In the genomic region with DNA sequence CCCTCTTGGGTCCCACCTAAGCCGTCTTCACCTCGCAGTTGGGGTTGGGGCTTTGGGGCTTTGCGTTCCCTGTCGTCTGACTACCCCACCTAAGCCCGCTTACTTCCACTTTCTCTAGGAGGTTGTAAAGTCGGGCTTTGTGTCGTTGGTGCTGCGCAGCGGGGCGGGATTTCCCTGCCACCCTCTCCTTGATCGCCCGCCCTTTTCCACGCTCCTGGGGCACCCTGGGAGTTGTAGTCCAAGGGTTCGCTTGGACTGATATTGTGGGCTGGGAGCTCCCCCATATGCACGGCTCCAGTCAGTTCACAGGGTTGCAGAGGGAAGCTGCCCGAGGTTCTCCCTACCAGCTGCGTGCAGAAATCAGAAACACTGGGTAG, we compare ENCODE assay signal across 8 mouse cellular contexts.
A peak's percentile ranks its signal among the peaks of the same experiment; 100 is the strongest.
DNase-seq lines count a peak whose midpoint lies in the region; ATAC-seq and TF ChIP-seq lines count a peak whose summit lies in the region.

No protein-coding gene starts in this region.

- TF ChIP-seq CTCF in lung, embryonic 14.5 days (IDR thresholded peaks at IDR 0.05; ENCODE audit: low read depth) = peak; percentile 35

- peak; percentile 96 for ATAC-seq in frontal cortex, adult (ENCODE audit: low TSS enrichment)
- peak; percentile 98 for ATAC-seq in hematopoietic stem cell, adult 5-6 weeks (replicated peaks in 1 of 2; ENCODE audit: insufficient read depth in 1 of 2, low FRiP score in 2 of 2, low TSS enrichment in 1 of 2, low read depth in 1 of 2, poor library complexity in 2 of 2, severe bottlenecking in 2 of 2)
- peak; percentile 96 for ATAC-seq in lung, embryonic 14.5 days (ENCODE audit: insufficient read depth)

- peak overlapping the region; percentile 46 for H3K4me2 ChIP-seq in lung, embryonic 14.5 days

- peak; percentile 89 for DNase-seq in R1 (ENCODE audit: low read depth, low spot score)
- peak; percentile 89 for DNase-seq in cerebellum, adult 9-11 months
- DNase-seq in layer of hippocampus, adult 8-10 months (ENCODE audit: low spot score in 2 of 2) = peak; percentile 78 to 86
- DNase-seq in lung, embryonic 14.5 days = peak; percentile 91
- DNase-seq in ovary, postnatal 36 days (ENCODE audit: low spot score) = peak; percentile 84
- DNase-seq in thymus, postnatal 25 days = peak; percentile 86

- WGBS in lung, embryonic 14.5 days = 12% methylated on average over 17 of the region's 17 CpGs

- H3K4me3 ChIP-seq in lung, embryonic 14.5 days (ENCODE audit: low read depth, low read length) = peak overlapping the region; percentile 56

- no peaks in the 10 kb centered on the region for H3K9me3 ChIP-seq in lung, embryonic 14.5 days (ENCODE audit: low read depth, low read length)

- no peaks in the 10 kb centered on the region for H3K4me1 ChIP-seq in lung, embryonic 14.5 days (ENCODE audit: insufficient read depth)

- no peaks in the 10 kb centered on the region for H3K27me3 ChIP-seq in lung, embryonic 14.5 days (ENCODE audit: insufficient read depth, low read length)

- H3K36me3 ChIP-seq in lung, embryonic 14.5 days (ENCODE audit: insufficient read depth) = no peaks in the 10 kb centered on the region

- H3K9ac ChIP-seq in lung, embryonic 14.5 days = peak overlapping the region; percentile 82

- peak overlapping the region; percentile 94 for H3K27ac ChIP-seq in lung, embryonic 14.5 days (ENCODE audit: low read depth)

Comparison
In these comparisons a context has a peak if more than half of its experiments do, and no peak if none do; other contexts are left out.
1. Peak in every context shown above with its lines: DNase-seq, ATAC-seq, H3K4me3 ChIP-seq and H3K27ac ChIP-seq.